Mouse (Mus musculus) gastrocnemius, postnatal 10 days (tissue): ENCODE measurements around the gene Cenpx. TPM values are rescaled to one million over a fixed set of nuclear protein-coding genes. Genes with fewer than 3 reads are reported as not detected.
A peak's percentile ranks its signal among the peaks of the same experiment; 100 is the strongest.
"Not testable (repeated sequence)": the region's sequence is repeated elsewhere in the genome, so short reads cannot be mapped to it uniquely, and the experiment has no call there.

Source experiments
- DNase-seq: peaks from one replicate; pipeline ENCODE4 v3.0.0; 2021; ENCODE audit warnings: mixed read lengths
- total RNA-seq, 2 experiments: library from RNA; stranded (reverse); gene quantifications; 2 replicates each; pipeline ENCODE4 v1.2.3; 2021

The Cenpx gene
- total RNA-seq, 2 experiments from 2014 or later, result 34.9 to 35.6 TPM

DNA sequence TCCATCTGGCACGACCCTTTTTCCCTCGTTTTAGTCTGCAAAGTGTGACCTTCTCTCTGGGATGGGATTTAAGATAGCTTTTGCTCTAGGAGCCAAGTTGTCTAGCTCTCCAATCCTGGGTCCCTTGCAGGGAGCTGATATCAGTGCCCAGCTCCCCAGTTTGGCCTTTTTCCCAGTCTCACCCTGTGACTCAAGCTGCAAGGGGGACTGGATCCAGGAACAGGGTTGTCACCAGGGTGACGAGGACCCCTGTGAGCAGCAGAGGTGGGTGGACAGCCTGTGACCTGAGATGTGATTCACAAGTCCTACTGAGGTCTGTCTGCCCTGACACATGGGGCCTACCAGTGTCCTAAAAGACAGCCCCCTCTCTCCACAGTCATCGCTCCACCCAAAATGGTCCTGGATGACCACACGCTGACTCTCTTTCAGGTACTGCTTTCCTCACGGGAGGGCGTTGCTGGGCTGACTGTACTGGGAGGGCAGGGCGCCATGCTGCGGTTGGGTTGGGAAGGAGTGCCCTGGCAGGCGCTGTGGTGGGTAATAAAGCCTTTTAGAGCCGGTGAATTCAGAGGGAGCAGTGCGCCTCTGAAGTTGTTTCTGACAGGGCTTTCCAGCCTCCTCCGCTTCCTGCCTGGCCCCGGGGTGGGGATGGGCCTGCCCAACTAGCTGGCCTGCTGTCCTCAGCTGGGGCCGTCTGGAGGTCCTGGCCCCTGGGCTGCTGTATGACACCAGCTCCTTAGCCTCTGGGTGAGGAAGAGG, 9.7 kb downstream of the Cenpx start:
- no peak for DNase-seq

DNA sequence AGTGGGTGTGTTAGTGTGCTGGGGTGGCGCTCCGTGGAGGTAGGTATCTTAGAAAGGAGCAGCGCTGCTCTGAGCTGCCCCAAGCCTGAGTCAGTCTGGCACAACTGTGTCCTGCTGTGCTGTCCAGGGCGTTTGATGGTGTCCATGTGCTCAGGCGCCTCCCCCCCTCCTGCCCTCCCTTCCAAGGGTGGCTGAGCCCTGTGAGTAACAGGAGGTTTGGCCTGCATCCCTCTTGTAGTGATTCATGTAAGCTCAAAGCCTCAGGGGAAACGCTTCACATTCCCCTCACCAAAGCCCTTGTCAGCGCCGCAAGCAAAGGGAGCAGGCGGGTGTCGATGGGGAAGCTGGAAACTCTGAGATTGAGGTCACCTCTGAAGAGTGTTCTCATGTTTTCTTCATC, 15.8 kb downstream of the Cenpx start:
- peak; percentile 45 for DNase-seq

- DNase-seq, result no peak
Measured at GRCm38 (mm10) chr11:120696568-120696967, 17.0 kb downstream of the Cenpx start.

- DNase-seq, result no peak
Measured at GRCm38 (mm10) chr11:120695641-120696040, 17.9 kb downstream of the Cenpx start.

DNA sequence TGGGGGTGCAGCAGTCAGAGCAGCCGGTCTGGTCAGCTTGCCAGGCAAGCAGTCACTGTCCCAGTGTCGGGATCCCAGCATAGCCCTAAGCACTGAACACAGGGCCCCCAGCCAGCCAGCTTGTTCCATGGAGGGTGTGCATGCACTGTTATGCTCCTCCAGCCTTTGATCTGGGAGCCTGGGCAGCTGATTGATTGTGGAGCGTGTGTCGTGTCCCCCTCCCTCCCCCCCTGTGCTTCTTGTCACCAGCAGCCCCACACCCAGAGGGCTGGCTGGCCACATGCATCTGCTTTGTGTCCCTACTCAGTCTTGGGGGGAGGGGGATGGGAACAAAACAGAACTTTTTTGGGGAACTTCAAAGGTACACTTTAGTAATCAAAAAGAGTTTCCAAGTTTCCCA, 18.4 kb downstream of the Cenpx start:
- DNase-seq, result no peak

DNA sequence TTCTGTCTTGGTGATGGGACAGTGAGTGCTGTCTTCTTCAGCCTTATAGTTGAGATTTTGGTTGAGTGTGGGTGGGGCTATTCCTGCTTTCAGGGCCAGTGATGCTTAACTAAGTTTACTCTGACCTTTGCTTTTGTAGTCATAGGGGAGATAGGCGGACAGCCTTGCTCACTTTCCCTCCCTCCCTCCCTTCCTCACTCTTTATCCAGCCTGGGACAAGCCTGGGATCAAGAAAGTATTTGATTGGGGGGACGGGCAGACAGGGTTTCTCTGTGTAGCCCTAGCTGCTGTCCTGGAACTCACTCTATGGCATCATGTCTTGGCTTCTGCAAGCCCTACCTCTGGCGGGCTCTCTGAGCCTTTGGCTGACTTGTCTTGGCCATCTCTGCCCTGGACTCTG, 20.1 kb downstream of the Cenpx start:
- DNase-seq, result no peak

GRCm38 (mm10) chr11:120692471-120693011, 21.0 kb downstream of the Cenpx start:
- DNase-seq, result no peak

GRCm38 (mm10) chr11:120689365-120689764, 24.2 kb downstream of the Cenpx start:
- DNase-seq, result no peak

GRCm38 (mm10) chr11:120686650-120687272, 26.8 kb downstream of the Cenpx start:
- DNase-seq, result no peak

DNA sequence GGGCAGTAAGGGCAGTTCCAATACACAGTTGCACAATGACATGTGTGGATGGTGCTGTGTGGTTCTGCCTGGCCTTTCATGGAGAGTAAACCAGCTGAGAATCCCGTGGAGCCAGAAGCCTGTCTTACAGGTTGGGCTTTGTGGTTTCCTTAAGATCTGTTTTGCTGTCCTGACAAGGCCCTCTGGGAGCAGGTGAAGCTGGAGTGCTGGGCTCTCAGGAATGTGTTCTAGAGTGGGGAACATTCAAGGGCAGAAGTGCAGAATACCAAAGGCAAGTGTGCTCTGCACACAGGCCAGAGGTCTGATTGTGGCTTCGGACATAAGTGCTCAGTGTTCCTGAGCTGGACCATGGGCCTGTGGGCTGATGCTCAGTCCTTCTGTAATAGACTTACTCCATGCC, 28.9 kb downstream of the Cenpx start:
- DNase-seq, result no peak

GRCm38 (mm10) chr11:120684086-120684485, 29.5 kb downstream of the Cenpx start:
- DNase-seq, result no peak

DNA sequence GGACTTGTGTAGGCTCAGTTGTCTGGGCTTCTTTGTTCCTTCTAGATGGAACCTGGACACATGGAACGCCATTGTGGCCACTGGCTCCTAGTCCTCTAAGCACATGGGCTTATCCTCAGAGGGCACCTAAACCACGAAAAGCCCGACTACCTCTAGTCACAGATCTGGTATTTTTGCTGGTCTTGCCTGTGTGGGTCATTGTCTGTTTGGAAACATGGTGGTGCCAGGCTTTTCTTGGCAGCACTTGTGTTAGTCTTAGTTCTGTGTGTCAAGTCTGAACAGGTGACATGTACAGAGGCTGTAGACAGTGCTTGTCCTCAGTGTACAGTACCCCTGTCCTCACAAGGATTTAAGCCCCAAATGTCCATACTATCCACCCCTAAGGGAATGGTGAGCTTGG, 30.0 kb downstream of the Cenpx start:
- DNase-seq, result no peak

- no peak for DNase-seq
Measured at GRCm38 (mm10) chr11:120682683-120683082, 30.9 kb downstream of the Cenpx start.

GRCm38 (mm10) chr11:120679909-120680308, 33.6 kb downstream of the Cenpx start:
- no peak for DNase-seq

DNA sequence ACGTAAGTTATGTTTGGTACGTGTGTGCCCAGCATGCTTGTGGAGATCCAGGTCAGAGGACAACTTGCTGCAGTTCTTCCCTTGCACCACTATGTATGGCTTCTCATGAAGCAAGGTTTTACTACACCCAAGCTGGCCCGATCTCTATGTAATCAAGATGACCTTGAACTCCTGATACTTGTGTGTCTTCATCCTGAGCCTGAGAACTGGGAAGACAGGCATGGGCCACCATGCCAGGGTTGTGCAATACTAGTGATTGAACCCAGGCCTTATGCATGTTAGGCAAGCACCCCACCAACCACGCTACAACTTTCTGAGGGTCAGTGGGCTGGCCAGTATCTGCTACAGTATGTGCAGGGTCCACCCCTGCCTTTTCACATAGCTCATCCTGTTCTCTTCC, 36.6 kb downstream of the Cenpx start:
- no peak for DNase-seq

GRCm38 (mm10) chr11:120675875-120676274, 37.7 kb downstream of the Cenpx start:
- DNase-seq, result not testable (repeated sequence)

DNA sequence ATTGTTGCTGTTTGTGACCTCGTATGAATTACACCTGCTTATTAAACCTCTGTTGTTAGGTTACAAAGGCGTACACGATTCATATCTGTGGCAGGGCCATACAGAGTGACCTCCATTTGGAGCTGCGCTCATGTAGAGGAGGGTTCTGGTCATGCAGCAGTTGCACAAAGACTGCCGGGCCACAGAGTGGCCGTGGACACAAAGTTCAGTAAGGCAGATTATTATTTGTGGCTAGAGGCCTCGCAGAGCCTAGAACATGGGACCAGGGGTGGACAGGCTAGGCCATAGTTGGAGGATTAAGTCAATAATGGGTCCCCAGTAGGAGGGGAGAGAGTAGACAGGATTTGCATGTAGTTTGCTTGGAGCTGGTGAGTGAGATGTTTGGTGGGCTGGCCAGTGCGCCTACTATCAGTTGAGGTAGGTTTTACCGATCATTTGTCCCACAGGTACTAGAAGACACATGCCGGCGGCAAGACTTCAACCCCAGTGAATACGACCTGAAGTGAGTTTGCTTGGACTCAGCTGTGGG, 39.9 kb downstream of the Cenpx start:
- no peak for DNase-seq

DNA sequence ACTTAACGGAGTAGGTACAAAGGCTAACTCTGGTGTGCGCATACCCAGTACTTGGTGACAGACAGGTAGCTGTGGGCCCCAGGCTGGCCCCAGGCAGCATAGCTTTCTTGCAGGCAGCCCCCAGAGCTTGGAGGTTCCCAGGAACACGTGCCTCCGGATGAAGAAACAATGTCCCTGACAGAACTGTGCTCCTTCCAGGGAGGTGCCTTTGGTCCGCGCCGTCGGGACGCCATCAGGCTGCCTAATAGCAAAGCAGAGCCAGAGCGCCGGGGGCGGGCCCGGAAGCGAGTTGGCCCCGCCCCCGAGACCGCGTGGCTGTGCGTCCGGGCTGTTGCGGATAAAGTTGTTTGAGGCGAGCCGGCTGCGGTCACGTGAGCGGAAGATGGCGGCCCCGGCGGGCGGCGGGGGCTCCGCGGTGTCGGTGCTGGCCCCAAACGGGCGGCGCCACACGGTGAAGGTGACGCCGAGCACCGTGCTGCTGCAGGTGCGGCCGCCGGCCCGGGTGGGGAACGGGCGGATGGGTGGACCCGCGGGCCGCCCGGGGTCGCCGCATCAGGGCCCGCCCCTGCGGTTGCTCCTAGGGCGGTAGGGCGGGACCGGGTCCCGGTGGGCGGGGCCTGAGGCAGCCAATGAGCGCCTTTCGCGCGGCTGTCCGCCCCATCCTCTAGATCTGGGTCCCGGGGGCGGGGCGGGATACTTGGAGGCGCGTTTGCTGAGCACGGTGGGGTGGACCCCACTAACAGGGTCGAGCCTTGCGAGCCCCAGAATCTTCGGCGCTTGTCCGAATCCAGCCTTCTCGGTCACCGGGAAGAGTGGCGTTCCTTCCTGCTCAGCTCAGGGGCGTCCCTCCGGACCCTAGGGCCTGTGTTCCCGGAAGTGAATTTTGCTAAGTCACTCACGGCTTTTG, 40.6 kb downstream of the Cenpx start, which contains the start of gene Aspscr1:
Aspscr1 (plus strand) TSS at position 287 of the 907 bp plus-strand sequence.
- DNase-seq, result peak; percentile 98

GRCm38 (mm10) chr11:120666617-120667016, 46.9 kb downstream of the Cenpx start:
- no peak for DNase-seq

DNA sequence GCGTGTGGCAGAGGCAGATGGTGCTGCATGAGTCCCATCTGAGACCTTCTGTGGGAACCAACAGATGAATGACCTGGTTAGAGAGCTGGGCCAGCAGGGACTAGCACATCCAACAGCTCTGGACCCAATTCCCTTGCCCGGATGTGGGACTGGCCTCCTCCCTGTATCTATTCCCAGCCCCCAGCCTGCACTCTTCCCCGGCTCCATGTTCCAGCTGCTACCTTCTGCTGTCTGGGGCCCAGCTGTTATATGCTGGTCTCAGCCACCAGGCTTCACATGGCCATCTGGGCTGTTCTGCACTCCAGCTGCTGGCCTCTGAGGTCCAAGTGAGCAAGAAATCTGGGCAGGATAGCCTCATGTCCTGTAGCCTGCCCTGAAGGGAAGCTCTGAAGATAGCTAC, 48.1 kb downstream of the Cenpx start:
- no peak for DNase-seq

GRCm38 (mm10) chr11:120663714-120664113, 49.8 kb downstream of the Cenpx start:
- no peak for DNase-seq

DNA sequence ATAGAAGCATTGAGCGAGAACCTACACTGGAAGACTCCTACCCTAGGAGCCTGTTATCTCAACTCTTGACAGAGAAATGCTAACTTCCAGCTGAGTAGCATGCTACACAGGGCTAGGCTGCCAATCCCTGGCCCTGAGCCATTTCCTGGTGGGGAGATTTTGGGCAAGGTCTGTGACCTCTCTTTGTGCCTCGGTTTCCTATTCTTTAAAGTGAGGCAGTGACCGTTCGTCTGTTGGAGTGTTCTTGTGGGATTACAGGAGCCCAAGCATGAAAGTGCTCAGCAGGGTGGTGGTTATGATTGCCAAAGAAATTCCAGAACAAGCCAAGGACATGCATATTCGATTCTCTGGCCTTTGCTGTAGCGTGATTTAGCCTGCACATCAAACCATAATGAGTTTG, 50.8 kb downstream of the Cenpx start:
- no peak for DNase-seq
